Mouse (Mus musculus) inflammation-experienced regulatory T-cells, adult 6 months (primary cell): Measurements from ENCODE around the gene Klhl11. TPM values are rescaled to one million over a fixed set of nuclear protein-coding genes. Genes with fewer than 3 reads are reported as not detected.
A peak's percentile ranks its signal among the peaks of the same experiment; 100 is the strongest.

Source experiments
- ATAC-seq: one replicate; pipeline ENCODE4 v1.8.0; 2017
- polyA plus RNA-seq, 3 experiments: library from polyadenylated mRNA; unstranded; fragments of 100-300 nt; shearing (Covaris generic); gene quantifications; one replicate each; pipeline ENCODE4 v1.2.1; 2017

Klhl11 gene
- polyA plus RNA-seq, 3 experiments from 2014 or later, result 2.2 to 2.4 (median 2.3) TPM

- ATAC-seq, result no peak
These were observed 967 bp downstream of the Klhl11 start for GRCm38 (mm10) chr11:100471352-100472196.

- no peak for ATAC-seq
These were observed 6.7 kb downstream of the Klhl11 start for GRCm38 (mm10) chr11:100465833-100466232.

GRCm38 (mm10) chr11:100465229-100465792 lies 7.2 kb downstream of the Klhl11 start:
- ATAC-seq, result no peak

GRCm38 (mm10) chr11:100462699-100463098 lies 9.8 kb downstream of the Klhl11 start:
- ATAC-seq, result no peak

GRCm38 (mm10) chr11:100457711-100458110 lies 14.8 kb downstream of the Klhl11 start:
- no peak for ATAC-seq

- no peak for ATAC-seq
These were observed 15.3 kb downstream of the Klhl11 start for GRCm38 (mm10) chr11:100457247-100457646.

- no peak for ATAC-seq
These were observed 29.9 kb downstream of the Klhl11 start for GRCm38 (mm10) chr11:100442625-100443024.

GRCm38 (mm10) chr11:100441797-100442196 lies 30.7 kb downstream of the Klhl11 start, which contains the start of the genes Nt5c3b and Klhl10:
TSS of gene Nt5c3b (minus strand) at chr11:100441808.
TSS of gene Klhl10 (plus strand) at chr11:100441917.
- ATAC-seq, result no peak

- peak; percentile 91 for ATAC-seq
These were observed 31.6 kb downstream of the Klhl11 start for GRCm38 (mm10) chr11:100440691-100441522.

GRCm38 (mm10) chr11:100437901-100438300 lies 34.6 kb downstream of the Klhl11 start:
- ATAC-seq, result no peak

GRCm38 (mm10) chr11:100435678-100436246 lies 36.8 kb downstream of the Klhl11 start:
- ATAC-seq, result no peak

- ATAC-seq, result no peak
These were observed 40.5 kb downstream of the Klhl11 start for GRCm38 (mm10) chr11:100432002-100432401.

- no peak for ATAC-seq
These were observed 42.5 kb downstream of the Klhl11 start for GRCm38 (mm10) chr11:100430052-100430451.

GRCm38 (mm10) chr11:100428612-100429199 lies 43.8 kb downstream of the Klhl11 start:
- no peak for ATAC-seq

- no peak for ATAC-seq
These were observed 45.7 kb downstream of the Klhl11 start for GRCm38 (mm10) chr11:100426820-100427219.

GRCm38 (mm10) chr11:100425851-100426250 lies 46.7 kb downstream of the Klhl11 start:
- no peak for ATAC-seq

GRCm38 (mm10) chr11:100423836-100424235 lies 48.7 kb downstream of the Klhl11 start:
- ATAC-seq, result no peak

- no peak for ATAC-seq
These were observed 51.0 kb downstream of the Klhl11 start for GRCm38 (mm10) chr11:100421537-100421936.

GRCm38 (mm10) chr11:100414914-100415822 lies 57.4 kb downstream of the Klhl11 start, which contains the start of gene Fkbp10:
TSS of gene Fkbp10 (plus strand) at chr11:100415697.
- no peak for ATAC-seq

- no peak for ATAC-seq
These were observed 58.3 kb downstream of the Klhl11 start, which contains the start of gene P3h4 for GRCm38 (mm10) chr11:100414021-100414913. TSS of gene P3h4 (minus strand) at chr11:100414836.
